Mouse (Mus musculus): ENCODE measurements around the gene Tmem246.

Tmem246 gene

DNA sequence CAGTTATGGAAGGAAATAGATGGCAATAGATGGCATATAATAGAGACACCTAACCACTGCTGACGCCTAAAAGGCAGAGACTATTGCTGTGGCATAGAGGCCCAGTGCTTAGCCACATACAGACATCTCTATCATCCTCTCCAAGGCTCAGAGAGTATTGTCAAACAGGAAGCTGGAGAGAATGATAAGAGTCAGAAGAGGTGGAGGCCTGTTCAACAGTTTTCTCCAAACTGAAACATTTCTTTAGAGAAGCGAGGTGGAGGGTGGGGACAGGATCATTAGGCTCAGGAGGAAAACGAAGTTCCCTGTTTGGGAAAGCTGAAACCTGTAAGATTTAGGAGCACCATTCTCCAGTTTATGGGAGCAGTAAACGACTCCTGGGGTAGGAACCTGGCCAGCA, 16.4 kb downstream of the Tmem246 start:
- no peak for DNase-seq (ENCODE audit: low read depth, low spot score)

DNA sequence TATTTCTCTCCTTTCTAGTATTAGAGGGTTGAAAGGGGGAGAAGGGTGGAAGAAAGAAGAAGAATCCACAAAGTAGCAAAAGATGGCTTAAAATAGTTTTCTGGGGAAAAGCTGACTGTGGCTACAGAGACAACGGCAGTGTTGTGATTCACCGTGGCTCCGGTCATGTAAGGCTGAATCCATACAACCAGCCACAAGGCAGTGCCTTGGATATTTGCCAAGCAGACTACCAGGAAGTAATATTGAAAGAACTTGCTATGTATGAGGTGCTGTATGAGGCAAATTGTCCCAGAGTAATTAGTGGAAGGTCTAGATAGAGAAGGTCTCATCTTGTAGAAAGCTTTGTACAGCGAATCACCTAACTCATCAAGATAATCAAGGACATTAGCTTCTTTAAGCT, 25.5 kb downstream of the Tmem246 start:
- no peak for DNase-seq (ENCODE audit: low read depth, low spot score)

DNA sequence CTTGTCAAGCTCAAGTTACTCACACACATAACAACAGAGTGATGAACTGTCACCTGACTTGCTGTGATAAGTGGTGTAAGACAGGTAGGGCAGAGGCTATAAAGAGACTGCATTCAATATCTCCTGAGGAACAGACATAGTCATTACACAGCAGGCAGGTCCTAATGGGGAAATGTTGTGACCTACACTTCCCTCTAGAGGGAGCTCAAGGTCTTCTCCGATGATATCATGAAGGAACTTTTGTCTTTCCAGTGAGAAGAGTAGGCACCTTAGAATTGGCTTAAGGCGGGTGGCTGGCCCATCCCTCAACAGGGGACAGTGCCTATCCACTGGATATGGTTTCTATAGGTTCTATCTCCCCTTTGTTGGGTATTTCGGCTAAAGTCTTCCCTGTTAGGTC, 30.1 kb downstream of the Tmem246 start:
- DNase-seq (ENCODE audit: low read depth, low spot score) = peak; percentile 90

DNA sequence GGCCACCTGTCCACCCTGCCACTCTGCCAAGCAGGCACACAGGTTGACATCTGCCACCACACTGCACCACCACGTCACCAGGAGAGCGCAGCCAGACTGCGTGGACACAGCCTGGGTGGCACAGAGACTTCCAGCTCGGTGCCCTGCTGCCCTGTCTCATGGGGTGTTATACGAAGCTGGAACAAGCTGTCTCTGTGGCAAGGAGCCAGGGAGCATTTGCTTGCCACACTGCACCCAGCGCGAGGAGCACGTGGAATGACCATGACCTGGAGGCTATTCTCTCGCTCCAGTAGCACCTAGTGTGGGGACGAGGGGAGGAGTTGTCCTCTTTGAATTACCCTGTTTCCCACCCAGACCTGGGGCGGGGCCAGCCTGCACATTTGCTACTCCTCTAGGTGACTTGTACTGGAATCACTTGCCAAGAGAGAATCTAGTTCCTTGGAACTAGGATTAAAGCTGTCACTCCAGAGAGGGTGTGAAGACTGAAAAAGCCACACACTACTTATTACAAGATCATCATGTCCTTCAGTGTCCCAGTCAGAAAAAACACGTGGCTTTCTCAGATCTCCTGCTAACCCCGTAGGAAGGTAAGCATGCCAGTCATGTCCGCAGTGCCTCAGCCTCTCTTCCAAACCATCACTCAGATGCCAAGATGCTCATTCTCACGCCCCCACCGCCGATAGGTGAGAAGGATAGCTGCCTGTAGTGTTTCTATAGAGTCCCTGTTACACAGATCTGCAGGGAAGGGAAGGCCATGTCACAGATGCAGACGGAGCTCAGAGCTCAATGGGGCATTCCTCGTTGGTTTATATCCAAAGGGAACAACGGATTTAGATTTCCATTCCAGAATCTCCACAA, 37.5 kb downstream of the Tmem246 start:
- peak; percentile 92 for DNase-seq (ENCODE audit: low read depth, low spot score)

DNA sequence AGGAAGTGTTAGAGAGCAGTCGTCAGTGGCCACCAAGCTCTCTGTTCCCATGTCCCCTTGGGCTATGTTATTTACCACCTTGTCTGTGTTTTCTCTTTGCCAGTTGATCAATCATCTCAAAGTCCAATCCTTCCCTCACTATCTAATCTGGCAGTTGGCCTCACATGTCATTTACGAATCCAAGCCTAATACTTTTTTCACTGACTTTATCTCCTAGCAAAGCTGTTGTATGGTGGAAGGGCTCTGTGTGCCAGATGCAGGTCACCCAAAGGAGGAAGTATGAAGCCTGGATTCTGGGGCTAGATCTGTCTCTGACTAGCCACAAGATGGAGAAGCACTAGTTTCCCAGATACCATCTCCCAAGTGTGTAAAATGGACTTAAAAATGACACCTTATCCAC, 39.5 kb downstream of the Tmem246 start:
- DNase-seq (ENCODE audit: low read depth, low spot score) = no peak

DNA sequence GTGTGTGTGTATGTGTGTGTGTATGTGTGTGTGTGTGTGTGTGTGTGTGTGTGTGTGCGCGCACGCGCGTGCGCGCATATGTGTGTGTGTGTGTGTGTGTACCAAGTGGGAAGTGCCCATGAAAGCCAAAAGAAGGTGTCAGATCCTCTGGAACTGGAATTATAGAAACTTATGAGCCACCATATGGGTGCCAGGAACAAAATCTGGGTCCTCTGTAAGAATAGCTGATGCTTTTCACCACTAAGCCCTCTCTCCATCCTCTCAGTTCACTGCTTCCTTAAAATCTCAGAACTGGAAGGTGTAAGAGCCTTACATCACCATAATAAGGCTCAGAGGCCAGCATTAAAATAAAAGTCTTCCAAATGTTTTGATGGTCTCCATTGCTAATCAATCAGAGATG, 40.3 kb downstream of the Tmem246 start:
- DNase-seq (ENCODE audit: low read depth, low spot score) = peak; percentile 55

DNA sequence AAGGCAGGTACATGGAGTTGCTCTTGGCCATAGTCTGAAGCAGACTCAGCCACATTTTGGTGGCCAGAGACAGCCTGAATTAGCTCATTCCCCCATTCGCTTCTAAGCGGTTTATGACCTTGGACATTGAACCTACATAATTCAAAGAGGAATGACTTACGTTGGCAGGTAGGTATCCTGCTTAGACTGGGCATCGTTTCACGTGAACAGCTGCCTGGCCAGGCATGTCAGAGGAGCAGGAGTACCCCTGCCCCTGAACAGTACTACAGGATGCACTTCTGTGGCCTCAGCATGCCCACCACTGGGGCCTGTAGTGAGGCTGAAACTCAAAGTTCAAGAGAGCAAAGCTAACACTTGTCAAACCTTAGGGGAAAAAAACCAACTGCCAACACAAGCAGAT, 44.3 kb downstream of the Tmem246 start:
- DNase-seq (ENCODE audit: low read depth, low spot score) = no peak

DNA sequence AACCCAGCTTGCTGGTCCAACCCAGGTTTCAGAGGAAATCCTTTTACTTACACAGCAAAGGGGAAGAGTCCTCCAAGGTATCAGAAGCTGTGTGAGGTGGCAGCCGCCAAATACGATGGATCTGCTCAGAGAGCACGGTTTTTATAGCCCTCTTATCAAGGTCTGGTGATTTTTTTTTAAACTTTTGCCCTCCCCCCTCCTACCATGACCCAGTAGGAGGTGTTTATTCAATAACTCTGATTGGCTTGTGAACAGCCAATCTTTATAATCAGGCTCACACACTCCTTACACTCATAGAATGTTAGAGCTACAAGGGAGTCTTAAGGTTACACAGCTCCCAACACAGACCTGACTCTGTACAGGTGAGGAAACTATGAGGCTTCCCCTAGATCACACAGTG, 48.3 kb downstream of the Tmem246 start, which contains the start of gene Aldob:
Aldob (minus strand) TSS at position 164 of the 400 bp plus-strand sequence.
- no peak for DNase-seq (ENCODE audit: low read depth, low spot score)

DNA sequence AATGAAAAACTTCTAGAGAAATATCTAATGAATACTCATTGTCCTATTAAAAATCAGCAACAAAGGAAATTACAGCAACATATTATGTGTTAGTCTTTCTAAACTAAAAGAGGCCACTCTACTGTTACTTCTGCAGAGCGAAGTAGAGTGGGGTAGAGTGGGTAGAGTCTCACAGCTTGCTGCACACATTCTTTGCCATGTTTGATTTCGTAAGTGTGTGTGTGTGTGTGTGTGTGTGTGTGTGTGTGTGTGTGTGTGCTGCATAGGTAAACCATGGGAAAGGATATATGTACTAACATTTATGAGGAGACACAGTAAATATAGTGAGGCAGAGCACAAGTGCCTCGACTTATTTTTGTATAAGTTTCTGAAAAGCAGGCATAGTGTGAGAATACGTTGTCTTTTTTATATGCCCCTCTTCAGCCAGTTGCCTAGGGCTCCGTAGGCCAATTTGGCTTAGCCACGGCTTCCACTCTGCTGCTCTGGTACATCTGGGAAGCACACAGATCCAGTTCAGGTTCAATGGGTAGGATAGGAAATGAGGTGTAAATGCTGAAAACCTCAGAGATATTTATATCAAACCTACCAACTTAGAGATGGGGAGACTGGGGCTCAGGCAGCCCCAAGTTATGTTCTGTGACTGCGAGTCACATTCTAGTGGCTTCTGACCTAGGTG, 50.0 kb downstream of the Tmem246 start:
- DNase-seq (ENCODE audit: low read depth, low spot score) = no peak

DNA sequence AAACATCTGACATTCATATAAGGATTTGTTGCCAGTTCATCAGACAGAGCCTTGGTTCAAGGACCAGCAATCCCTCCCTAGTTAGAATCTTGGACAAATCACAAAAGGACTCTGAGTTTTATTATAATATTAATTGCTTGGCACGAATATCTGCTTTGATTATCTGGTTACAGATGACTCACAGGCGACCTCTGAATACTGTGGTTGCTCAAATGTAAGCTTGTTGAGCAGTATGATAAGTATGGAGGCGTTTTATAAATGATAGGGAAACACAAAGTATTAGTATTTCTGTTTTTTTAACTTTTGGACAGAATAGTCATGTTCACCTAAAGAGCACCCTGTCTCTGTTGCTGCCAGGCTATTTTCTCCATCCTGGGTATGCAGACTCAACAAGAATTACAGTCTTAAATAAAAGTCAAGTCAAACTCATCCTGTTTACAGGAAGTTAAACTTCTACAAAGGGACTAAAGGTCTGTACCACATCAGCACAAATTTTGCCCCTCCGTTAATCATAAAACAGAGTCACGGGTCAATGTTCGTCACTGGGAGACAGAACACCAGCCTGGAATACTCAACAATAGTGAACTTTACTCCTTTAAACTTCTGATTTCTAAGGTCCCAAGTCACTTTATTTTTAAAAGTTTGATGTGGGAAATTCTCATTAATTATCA, 50.7 kb downstream of the Tmem246 start:
- DNase-seq (ENCODE audit: low read depth, low spot score) = no peak

DNA sequence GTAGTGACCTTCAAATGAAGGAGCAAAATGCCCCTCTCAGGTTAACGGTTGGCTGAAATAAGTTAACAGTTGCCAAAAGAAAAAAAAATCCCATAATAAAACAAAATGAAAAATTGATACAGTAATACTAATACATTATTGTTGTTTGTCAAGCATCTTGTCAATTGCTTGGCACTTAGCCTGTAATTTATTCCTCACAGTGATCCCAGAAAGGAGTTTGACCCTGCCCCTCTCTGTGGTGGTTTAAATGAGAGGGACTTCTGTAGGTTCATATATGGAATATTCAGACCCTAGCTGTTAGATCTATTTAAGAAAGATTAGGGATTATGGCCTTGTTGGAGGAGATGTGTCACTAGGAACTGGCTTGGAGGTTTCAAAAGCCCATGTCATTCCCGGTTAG, 51.6 kb downstream of the Tmem246 start:
- no peak for DNase-seq (ENCODE audit: low read depth, low spot score)

DNA sequence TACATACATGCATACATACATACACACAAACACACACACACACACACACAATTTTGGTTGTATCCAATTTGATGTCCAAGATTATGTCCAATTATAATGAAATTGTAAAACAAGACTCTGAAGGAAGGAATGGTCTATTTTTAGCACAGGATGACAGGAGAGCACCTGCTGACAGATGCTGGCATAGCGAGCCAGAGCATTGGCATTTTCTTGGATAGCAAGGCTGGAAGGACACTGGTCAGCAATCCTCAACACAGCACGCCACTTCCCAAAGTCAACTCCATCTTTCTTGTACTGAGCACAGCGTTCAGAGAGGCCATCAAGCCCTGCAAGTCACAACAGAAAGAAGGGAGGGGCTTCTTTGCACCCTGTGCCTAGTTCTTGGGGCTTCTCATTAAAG, 56.7 kb downstream of the Tmem246 start:
- DNase-seq (ENCODE audit: low read depth, low spot score) = no peak

DNA sequence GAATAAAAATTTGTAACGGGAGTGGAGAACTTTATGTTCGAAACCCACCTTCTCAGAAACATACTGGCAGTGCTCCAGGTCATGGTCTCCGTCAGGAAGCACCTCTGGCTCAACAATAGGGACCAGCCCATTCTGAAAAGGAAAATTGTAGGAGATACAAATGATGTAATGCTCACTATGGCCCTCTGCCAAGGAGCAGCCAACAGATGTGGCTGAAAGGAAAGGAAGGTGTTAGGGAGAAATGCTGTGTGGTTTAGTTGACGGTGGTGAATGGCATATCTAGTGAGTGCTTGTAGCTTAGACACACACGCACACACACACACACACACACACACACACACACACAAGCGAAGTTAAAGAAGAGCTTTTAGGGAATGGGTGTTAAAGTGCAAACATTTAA, 58.0 kb downstream of the Tmem246 start:
- DNase-seq (ENCODE audit: low read depth, low spot score) = peak; percentile 10

DNA sequence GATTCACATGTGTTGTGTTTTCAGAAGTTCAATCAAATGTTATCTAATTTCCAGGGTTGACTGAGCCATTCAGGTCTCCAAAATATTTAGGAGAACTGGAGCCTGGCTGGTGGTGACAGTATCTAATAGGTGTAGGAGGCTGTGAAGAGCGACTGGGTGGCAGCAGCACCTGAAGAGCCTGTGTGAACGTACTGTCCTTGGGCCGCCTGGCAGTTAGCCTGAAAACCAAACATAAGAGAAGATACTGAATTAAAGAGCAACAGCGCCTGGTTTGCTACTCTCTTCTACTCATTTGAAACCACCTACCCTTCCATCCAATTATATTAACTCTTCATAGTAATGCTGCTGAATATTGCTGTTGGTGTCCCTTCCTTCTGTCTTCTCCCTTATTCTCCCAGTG, 61.0 kb downstream of the Tmem246 start:
- DNase-seq (ENCODE audit: low read depth, low spot score) = peak; percentile 4

DNA sequence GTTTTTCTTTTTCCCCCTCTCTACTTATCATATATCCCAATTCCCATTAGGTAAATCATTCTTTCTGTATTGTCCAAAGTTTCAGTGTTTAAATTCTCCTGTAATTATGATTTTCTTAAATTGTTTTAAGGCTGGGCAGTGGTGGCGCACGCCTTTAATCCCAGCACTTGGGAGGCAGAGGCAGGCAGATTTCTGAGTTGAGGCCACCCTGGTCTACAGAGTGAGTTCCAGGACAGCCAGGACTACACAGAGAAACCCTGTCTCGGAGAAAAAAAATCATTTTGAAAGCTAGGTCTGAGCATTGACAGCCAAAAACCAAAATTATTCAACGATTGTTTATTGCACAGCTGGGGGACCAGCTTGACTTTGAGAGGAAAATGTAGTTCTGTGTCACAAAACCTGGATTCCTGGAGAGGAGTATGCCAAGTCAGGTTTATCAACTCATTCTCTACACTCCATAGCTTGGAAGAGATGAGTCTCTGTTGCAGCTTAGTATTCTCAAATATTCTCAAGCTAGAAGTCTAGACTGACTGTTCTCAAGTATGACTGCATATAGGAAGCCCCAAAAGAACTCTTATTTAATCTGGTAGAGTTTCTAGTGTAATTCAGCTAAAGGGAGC, 61.9 kb downstream of the Tmem246 start:
- DNase-seq (ENCODE audit: low read depth, low spot score) = no peak

DNA sequence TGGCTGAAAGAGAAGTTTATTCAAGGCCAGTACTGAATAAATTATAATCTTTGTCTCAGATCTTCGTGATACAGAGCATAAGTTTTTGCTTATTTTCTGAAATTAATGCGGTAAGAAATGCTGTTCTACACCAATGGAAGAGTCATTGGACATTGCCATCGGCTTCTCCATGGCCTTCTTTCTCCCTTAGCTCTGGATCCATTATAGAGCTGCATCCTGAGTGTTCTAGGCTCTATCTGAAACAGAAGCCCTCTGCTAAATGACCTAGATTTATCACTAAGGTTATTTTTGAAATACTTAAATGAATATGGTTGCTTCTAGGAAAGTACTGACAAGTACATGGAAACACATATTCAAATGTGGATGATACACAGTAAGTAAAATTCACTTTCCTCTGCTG, 62.6 kb downstream of the Tmem246 start:
- DNase-seq (ENCODE audit: low read depth, low spot score) = no peak

Measured in brain, adult 2 months (tissue).